22 mouse cellular contexts compared by ENCODE assay signal in the genomic region with DNA sequence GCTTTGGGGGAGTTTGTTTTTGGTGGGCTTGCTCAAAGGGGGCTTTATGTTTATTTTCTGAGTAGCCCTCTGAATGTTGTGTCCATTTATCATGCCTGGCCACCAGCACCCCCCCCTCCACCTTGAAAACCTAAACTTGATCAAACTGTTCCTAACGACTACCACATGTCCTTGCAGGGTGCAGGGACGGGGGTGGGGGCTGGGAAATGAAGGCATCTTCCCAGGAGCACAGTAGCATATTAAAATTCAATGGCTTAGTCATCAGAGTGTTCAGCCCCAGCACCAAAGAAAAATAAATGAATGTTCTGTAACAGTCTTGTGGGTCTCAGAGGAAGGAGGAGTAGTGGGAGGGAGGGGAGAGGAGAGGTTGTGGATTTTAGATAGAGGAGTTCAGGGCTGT.
A peak's percentile ranks its signal among the peaks of the same experiment; 100 is the strongest.
DNase-seq lines count a peak whose midpoint lies in the region; ATAC-seq lines count a peak whose summit lies in the region.
"Had no signal": no experiment of that assay in that cellular context is flagged by ENCODE, and none has a peak within 500 bp of the region (broad histone marks: within the 10 kb centered on the region; RNA-seq: fewer than 3 reads in every experiment).

No protein-coding gene starts in this region.

- WGBS in heart, embryonic 10.5 days, result 26% methylated on average over 2 of the region's 2 CpGs
- WGBS in midbrain, embryonic 10.5 days, result 70% methylated on average over 2 of the region's 2 CpGs
- WGBS in midbrain, embryonic 11.5 days, result 47% methylated on average over 2 of the region's 2 CpGs
- 12% methylated on average over 2 of the region's 2 CpGs for WGBS in embryonic facial prominence, embryonic 11.5 days

- no peak overlapping the region for H3K4me2 ChIP-seq in midbrain, embryonic 11.5 days
- H3K4me2 ChIP-seq in embryonic facial prominence, embryonic 11.5 days (ENCODE audit: low read depth, low read length), result no peak overlapping the region
- H3K4me2 ChIP-seq: hindbrain, embryonic 12.5 days; liver, embryonic 11.5 days; midbrain, embryonic 13.5 days had no signal

- H3K27ac ChIP-seq in heart, embryonic 10.5 days, result 0 out of 2 replicates have a peak overlapping the region, but pooled peaks have one; percentile 57
- peak overlapping the region; percentile 46 for H3K27ac ChIP-seq in midbrain, embryonic 10.5 days (replicated peaks)
- no peak overlapping the region for H3K27ac ChIP-seq in midbrain, embryonic 11.5 days (ENCODE audit: low read depth, low read length)
- no peak overlapping the region for H3K27ac ChIP-seq in embryonic facial prominence, embryonic 11.5 days (replicated peaks; ENCODE audit: low read depth, low read length)
- H3K27ac ChIP-seq: midbrain, embryonic 13.5 days; stomach, postnatal 0 days had no signal

- H3K36me3 ChIP-seq in heart, embryonic 10.5 days, result no peaks in the 10 kb centered on the region
- no peaks in the 10 kb centered on the region for H3K36me3 ChIP-seq in midbrain, embryonic 10.5 days
- H3K36me3 ChIP-seq in midbrain, embryonic 11.5 days (ENCODE audit: control insufficient read depth, insufficient read depth, low read length), result no peaks in the 10 kb centered on the region
- no peaks in the 10 kb centered on the region for H3K36me3 ChIP-seq in embryonic facial prominence, embryonic 11.5 days (replicated peaks; ENCODE audit: control insufficient read depth, insufficient read depth, low read depth, low read length)
- H3K36me3 ChIP-seq: hindbrain, embryonic 12.5 days; midbrain, embryonic 13.5 days had no signal

- H3K9me3 ChIP-seq in heart, embryonic 10.5 days, result no peaks in the 10 kb centered on the region
- H3K9me3 ChIP-seq in midbrain, embryonic 10.5 days (replicated peaks), result no peaks in the 10 kb centered on the region
- H3K9me3 ChIP-seq in midbrain, embryonic 11.5 days (ENCODE audit: control insufficient read depth, low read length), result no peaks in the 10 kb centered on the region
- no peaks in the 10 kb centered on the region for H3K9me3 ChIP-seq in embryonic facial prominence, embryonic 11.5 days (replicated peaks; ENCODE audit: control insufficient read depth, low read length)
- H3K9me3 ChIP-seq: hindbrain, embryonic 12.5 days; midbrain, embryonic 13.5 days had no signal

- DNase-seq in heart, embryonic 10.5 days (ENCODE audit: low spot score), result no peak
- DNase-seq in heart, adult 9 months (ENCODE audit: low spot score in 2 of 2), result no peak
- no peak for DNase-seq in midbrain, embryonic 10.5 days (ENCODE audit: low spot score)
- no peak for DNase-seq in midbrain, embryonic 11.5 days (ENCODE audit: low spot score, missing footprints)
- peak; percentile 52 for DNase-seq in embryonic facial prominence, embryonic 11.5 days (ENCODE audit: low spot score)
- DNase-seq in thymus, adult 18-20 months, result no peak
- DNase-seq in cerebellum, adult 18-20 months, result no peak
- DNase-seq: adrenal gland, postnatal 14 days; B cell, adult 2 months; cerebellum, adult 9-10 months; gastrocnemius, postnatal 36 days; heart, postnatal 10 days; kidney, adult 18-20 months; kidney, postnatal 10 days; liver, postnatal 0 days; lung, postnatal 14 days; thymus, postnatal 14 days had no signal

- H3K4me3 ChIP-seq in heart, embryonic 10.5 days, result no peak overlapping the region
- H3K4me3 ChIP-seq in midbrain, embryonic 10.5 days, result no peak overlapping the region
- no peak overlapping the region for H3K4me3 ChIP-seq in midbrain, embryonic 11.5 days (ENCODE audit: low read depth, low read length)
- H3K4me3 ChIP-seq in embryonic facial prominence, embryonic 11.5 days (ENCODE audit: low read depth, low read length), result no peak overlapping the region
- H3K4me3 ChIP-seq: hindbrain, embryonic 12.5 days; midbrain, embryonic 13.5 days had no signal

- H3K27me3 ChIP-seq in heart, embryonic 10.5 days (ENCODE audit: insufficient read depth, poor library complexity, severe bottlenecking), result no peaks in the 10 kb centered on the region
- peaks cover 17% of the 10 kb centered on the region for H3K27me3 ChIP-seq in midbrain, embryonic 10.5 days (ENCODE audit: low read depth, poor library complexity, severe bottlenecking)
- H3K27me3 ChIP-seq in midbrain, embryonic 11.5 days (ENCODE audit: control insufficient read depth, insufficient read depth, low read length), result no peaks in the 10 kb centered on the region; the same call in 1 of the 2 replicates
- H3K27me3 ChIP-seq in embryonic facial prominence, embryonic 11.5 days (ENCODE audit: control insufficient read depth, insufficient read depth, low read length), result no peaks in the 10 kb centered on the region

- H3K9ac ChIP-seq in midbrain, embryonic 11.5 days (ENCODE audit: low read length), result no peak overlapping the region
- H3K9ac ChIP-seq in embryonic facial prominence, embryonic 11.5 days (replicated peaks; ENCODE audit: low read length), result no peak overlapping the region
- H3K9ac ChIP-seq: hindbrain, embryonic 12.5 days; liver, postnatal 0 days; midbrain, embryonic 13.5 days had no signal

- ATAC-seq in midbrain, embryonic 11.5 days (ENCODE audit: low FRiP score), result no peak
- ATAC-seq in embryonic facial prominence, embryonic 11.5 days (replicated peaks; ENCODE audit: insufficient number of reproducible peaks, low FRiP score, low TSS enrichment, low read depth), result no peak
- ATAC-seq: forebrain, embryonic 14.5 days; liver, postnatal 0 days; midbrain, embryonic 13.5 days had no signal

- peaks cover 73% of the 10 kb centered on the region for H3K4me1 ChIP-seq in heart, embryonic 10.5 days
- H3K4me1 ChIP-seq in midbrain, embryonic 10.5 days, result peaks cover 60% of the 10 kb centered on the region
- H3K4me1 ChIP-seq in midbrain, embryonic 11.5 days (ENCODE audit: control insufficient read depth, insufficient read depth, low read length), result peaks cover 15% of the 10 kb centered on the region
- H3K4me1 ChIP-seq in embryonic facial prominence, embryonic 11.5 days (ENCODE audit: control insufficient read depth, insufficient read depth, low read length), result peaks cover 2% of the 10 kb centered on the region

Comparison
In these comparisons a context has a peak if more than half of its experiments do, and no peak if none do; other contexts are left out.
1. H3K27ac ChIP-seq: peak in heart, embryonic 10.5 days (single experiment) and midbrain, embryonic 10.5 days (single experiment); none in midbrain, embryonic 11.5 days (single experiment) and embryonic facial prominence, embryonic 11.5 days (single experiment).